Mouse (Mus musculus) small intestine, adult 2 months (tissue): ENCODE measurements around the gene Clec4e. TPM values are rescaled to one million over a fixed set of nuclear protein-coding genes. Genes with fewer than 3 reads are reported as not detected.

Source experiments
- H3K27ac ChIP-seq: fragments of 200-500 bp; 2 replicates; pipeline ENCODE4 v1.5.1; 2012; ENCODE audit warnings: low read depth, low read length, control low read depth, inconsistent platforms; ENCODE audit not compliant: insufficient read depth
- H3K27me3 ChIP-seq: fragments of 200-500 bp; 2 replicates; pipeline ENCODE4 v1.6.1; 2012; ENCODE audit warnings: mild to moderate bottlenecking, moderate library complexity, low read length, inconsistent platforms; ENCODE audit not compliant: control insufficient read depth, insufficient read depth
- H3K36me3 ChIP-seq: fragments of 200-500 bp; 2 replicates; pipeline ENCODE4 v1.6.1; 2012; ENCODE audit warnings: mild to moderate bottlenecking, low read length, control low read depth, inconsistent platforms; ENCODE audit not compliant: control insufficient read depth, insufficient read depth
- H3K4me1 ChIP-seq: fragments of 200-500 bp; 2 replicates; pipeline ENCODE4 v1.6.1; 2012; ENCODE audit warnings: low read length, inconsistent platforms, mixed read lengths; ENCODE audit not compliant: control insufficient read depth, insufficient read depth, insufficient read length
- H3K4me3 ChIP-seq: fragments of 200-500 bp; 2 replicates; pipeline ENCODE4 v1.5.1; 2012; ENCODE audit warnings: low read depth, mild to moderate bottlenecking, control low read depth, inconsistent platforms, low read length, moderate library complexity
- CTCF ChIP-seq: fragments of 200-500 bp; IDR thresholded peaks from 2 replicates; pipeline ENCODE4 v1.5.1; 2012; ENCODE audit warnings: low read depth, mild to moderate bottlenecking, control low read depth, inconsistent platforms, low read length, moderate library complexity, mixed read lengths; ENCODE audit not compliant: insufficient replicate concordance, insufficient read length; ENCODE audit errors: extremely low read depth
- POLR2A ChIP-seq: fragments of 200-500 bp; IDR thresholded peaks from 2 replicates; pipeline ENCODE4 v1.6.1; 2012; ENCODE audit warnings: low read depth, mild to moderate bottlenecking, control low read depth, inconsistent platforms, low read length, moderate library complexity
- WGBS: fragments of 180-500 bp; shearing (Covaris S2); methylation state at CpG from one replicate; pipeline ENCODE4 v1.1.7; 2018; 5-methylcytosine and 5-hydroxymethylcytosine counted together
- polyA plus RNA-seq: library from polyadenylated mRNA; depleted of rRNA; stranded (reverse); fragments of >200 nt; gene quantifications from 2 replicates; pipeline ENCODE4 v1.2.3, GENCODE M21; 2012

Gene Clec4e
- polyA plus RNA-seq, 1 experiment = not detected

DNA sequence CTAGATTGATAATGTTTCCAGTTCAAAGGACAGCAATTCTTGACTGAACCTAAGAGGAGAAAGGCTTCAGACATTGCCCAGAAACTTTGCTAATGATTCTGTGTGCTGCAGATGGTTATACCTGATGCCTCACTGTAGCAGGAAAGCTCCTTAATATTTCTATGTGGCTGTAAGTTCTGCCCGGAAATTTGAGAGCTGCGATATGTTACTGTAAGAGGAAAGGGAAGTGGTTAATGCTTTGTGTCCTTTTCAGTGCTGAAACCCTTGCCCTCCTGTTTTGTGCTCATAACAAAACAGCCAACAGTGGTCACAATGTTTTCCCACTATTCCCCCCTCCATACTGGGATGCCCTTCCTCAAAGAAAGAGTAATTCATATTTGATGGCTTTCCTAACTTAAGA, 3.4 kb downstream of the Clec4e start:
- Histone ChIP-seq H3K36me3 (no peaks in the 10 kb centered on the region), H3K27me3 (no peaks in the 10 kb centered on the region), H3K4me1 (no peaks in the 10 kb centered on the region), H3K27ac (no peak overlapping the region), H3K4me3 (no peak overlapping the region)
- 78% methylated on average over 2 of the region's 2 CpGs for WGBS
- TF ChIP-seq CTCF = no peak
- no peak for TF ChIP-seq POLR2A

DNA sequence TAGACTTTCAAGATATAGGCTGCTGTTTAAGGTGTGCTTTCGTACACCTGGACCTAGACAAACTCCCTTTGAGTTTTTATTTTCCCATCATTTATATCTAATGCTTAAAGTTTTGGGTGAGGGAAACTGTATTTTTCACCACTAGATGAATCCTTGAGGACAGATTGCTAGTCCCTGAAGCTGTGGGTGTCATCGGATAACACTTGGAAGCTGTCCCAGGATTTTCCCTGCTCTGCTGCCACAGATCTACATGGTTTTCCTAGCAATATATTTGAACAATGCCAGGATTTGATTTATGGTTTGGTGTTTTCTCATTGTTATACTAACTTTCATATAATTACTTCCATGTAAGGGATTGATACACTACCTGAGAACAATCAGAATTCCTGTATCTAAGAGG, 10.2 kb downstream of the Clec4e start:
- Histone ChIP-seq H3K27ac (no peak overlapping the region), H3K4me3 (no peak overlapping the region), H3K36me3 (no peaks in the 10 kb centered on the region), H3K27me3 (no peaks in the 10 kb centered on the region), H3K4me1 (no peaks in the 10 kb centered on the region)
- 86% methylated on average over 2 of the region's 2 CpGs for WGBS
- TF ChIP-seq POLR2A = no peak
- no peak for TF ChIP-seq CTCF

DNA sequence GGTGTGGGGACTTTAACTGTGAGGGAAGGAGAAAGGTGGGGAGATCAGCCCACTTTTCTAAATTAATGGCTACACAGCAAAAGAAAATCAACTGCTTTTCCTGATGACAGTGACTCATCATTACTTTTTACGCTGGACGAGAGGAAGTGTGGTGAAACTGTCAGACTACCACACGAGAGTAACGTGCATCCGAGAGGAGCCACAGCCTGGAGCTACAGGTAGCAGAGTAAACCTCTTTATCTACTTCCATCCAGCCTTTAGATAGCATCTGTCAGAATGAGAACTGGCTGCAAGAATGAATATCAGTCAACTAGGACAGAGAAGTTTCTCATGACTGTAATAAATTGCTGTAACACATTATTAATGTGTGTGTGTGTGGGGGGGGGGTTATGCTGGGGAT, 22.7 kb downstream of the Clec4e start:
- no peaks in the 10 kb centered on the region for H3K4me1 ChIP-seq
- no peaks in the 10 kb centered on the region for H3K27me3 ChIP-seq
- no peak overlapping the region for H3K27ac ChIP-seq
- no peak for TF ChIP-seq POLR2A
- no peak for TF ChIP-seq CTCF
- 62% methylated on average over 5 of the region's 5 CpGs for WGBS
- no peaks in the 10 kb centered on the region for H3K36me3 ChIP-seq
- no peak overlapping the region for H3K4me3 ChIP-seq

DNA sequence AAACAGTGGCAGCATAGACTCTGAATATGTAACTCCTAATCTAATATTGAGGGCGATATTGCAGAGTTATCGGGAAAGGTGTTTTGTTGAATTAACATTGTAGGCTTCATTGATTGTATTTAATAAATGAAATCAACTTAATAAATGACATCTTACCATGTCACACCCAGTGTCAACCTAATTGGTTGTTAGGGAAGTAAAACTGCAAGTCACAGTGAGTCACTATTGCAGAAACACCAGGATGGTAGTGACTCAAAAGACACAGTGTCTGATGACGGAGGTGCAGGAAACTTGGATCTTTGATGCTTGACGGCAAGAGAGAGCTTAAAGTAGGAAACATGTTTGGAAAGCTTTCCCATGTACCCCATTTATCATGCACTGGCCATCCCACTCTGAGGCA, 23.9 kb downstream of the Clec4e start:
- Histone ChIP-seq H3K27ac (no peak overlapping the region), H3K4me3 (no peak overlapping the region), H3K27me3 (no peaks in the 10 kb centered on the region), H3K36me3 (no peaks in the 10 kb centered on the region), H3K4me1 (no peaks in the 10 kb centered on the region)
- 84% methylated on average over 4 of the region's 4 CpGs for WGBS
- no peak for TF ChIP-seq CTCF
- TF ChIP-seq POLR2A = no peak

- Histone ChIP-seq H3K27ac (no peak overlapping the region), H3K4me3 (no peak overlapping the region), H3K27me3 (no peaks in the 10 kb centered on the region), H3K36me3 (no peaks in the 10 kb centered on the region), H3K4me1 (no peaks in the 10 kb centered on the region)
- WGBS = 77% methylated on average over 3 of the region's 3 CpGs
- TF ChIP-seq CTCF (no peak), POLR2A (no peak)
These were observed 25.5 kb downstream of the Clec4e start for GRCm38 (mm10) chr6:123264194-123264593.

- WGBS = 46% methylated on average over 4 of the region's 4 CpGs
- TF ChIP-seq CTCF (no peak), POLR2A (no peak)
These were observed 28.0 kb downstream of the Clec4e start, which contains the start of gene Clec4d for GRCm38 (mm10) chr6:123261555-123262161. TSS of gene Clec4d (plus strand) at chr6:123262111.

GRCm38 (mm10) chr6:123260868-123261267, 28.8 kb downstream of the Clec4e start:
- Histone ChIP-seq H3K27ac (no peak overlapping the region), H3K4me3 (no peak overlapping the region), H3K4me1 (no peaks in the 10 kb centered on the region), H3K27me3 (no peaks in the 10 kb centered on the region), H3K36me3 (no peaks in the 10 kb centered on the region)
- TF ChIP-seq POLR2A (no peak), CTCF (no peak)
- WGBS = 93% methylated on average over 1 of the region's 1 CpGs

More at GRCm38 (mm10) chr6:123261555-123262161, 28.0 kb downstream of the Clec4e start, which contains the start of gene Clec4d:
- no peaks in the 10 kb centered on the region for H3K27me3 ChIP-seq
- no peak within 1 kb of the TSS for H3K27ac ChIP-seq
- no peak within 1 kb of the TSS for H3K4me3 ChIP-seq
- H3K36me3 ChIP-seq = no peaks in the 10 kb centered on the region
- H3K4me1 ChIP-seq = no peaks in the 10 kb centered on the region
